Mouse (Mus musculus): Measurements from ENCODE around the gene Ildr2.
A peak's percentile ranks its signal among the peaks of the same experiment; 100 is the strongest.

The Ildr2 gene

DNA sequence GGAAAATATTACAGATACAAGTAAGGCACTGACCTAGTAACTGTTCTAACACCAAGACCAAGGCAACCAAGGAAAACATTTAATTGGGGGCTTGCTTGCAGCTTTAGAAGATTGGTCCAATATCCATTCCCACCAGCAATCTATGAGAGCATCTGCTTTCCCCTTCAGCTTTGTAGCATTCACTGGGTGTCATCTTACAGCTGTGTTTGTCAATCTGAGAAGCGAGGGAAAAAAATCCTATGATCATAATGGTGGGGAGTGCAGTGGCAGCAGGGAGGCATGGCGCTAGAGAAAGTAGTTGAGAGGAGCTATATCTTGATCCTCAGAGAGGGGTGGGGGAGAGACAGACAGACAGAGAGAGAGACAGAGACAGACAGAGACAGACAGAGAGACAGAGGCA, 88.1 kb downstream of the Ildr2 start:
- DNase-seq (ENCODE audit: low spot score): no peak

DNA sequence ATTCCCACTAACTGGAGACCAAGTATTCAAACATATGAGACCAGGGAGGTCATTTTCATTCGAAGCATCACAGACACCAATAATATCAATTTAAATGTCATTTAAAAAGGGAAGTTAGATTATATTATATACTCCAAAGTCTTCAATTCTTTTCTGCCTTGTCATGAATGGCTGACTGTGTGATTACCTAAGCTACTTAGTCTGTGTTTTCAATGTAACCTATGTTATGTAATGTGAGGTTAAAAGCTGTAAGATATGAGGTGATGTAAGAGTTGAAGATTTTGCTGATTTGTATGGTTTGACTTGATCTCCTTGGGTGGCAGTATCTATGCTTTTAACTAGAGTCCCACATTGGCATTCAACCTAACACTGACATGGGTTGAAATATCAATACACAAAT, 88.6 kb downstream of the Ildr2 start:
- no peak for DNase-seq (ENCODE audit: low spot score)

DNA sequence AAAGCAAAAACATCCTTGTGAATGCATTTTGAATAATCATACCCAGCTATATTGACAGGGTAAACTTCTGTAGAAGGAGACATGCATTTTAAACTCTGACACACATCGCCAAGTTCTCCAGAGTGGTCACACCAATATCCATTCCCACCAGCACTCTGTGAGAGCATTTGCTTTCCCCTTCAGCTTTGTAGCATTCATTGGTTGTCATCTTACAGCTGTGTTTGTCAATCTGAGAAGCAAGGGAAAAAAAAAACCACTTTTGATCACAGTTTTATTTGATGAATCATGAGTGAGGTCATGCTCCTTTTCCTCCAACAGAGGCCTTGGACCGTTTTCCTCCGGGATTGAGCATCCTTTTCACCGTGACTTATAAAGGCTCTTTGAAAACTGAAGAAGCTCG, 89.6 kb downstream of the Ildr2 start:
- DNase-seq (ENCODE audit: low spot score): no peak

DNA sequence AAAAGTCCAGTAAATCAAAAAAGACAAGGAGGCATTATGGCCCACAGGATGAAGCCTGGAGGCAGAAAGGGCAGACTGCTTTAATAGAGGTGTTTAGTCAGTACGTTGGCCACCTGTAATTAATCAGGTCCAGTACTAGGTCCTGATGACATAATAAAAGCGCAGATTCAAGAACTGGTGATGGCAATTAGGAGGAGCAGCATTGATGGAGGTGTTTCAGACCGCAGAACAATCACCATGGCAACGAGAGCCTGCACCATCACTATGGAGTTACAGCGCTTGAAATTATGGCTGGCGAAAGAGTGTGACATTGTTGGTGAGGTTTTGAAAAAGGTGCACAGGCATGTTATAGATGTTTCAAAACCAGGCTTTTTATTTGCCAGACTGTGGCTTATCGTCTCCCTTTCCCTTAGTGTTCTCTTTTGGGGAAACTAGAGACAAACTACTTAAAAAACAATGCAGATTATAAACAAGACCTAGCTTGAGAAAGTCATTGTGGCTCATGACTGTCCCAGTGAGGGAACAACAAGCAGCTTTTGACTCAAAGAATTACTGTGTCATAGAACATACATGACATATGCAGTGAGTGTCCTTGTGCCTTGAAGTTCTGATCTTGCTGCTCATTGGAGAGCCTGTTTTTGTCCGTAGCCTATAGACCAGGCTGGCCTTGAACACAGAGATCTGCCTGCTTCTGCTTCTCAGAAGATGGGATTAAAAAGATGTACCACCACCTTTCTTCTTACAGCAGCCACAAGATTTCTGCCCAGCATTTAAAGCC, 90.5 kb downstream of the Ildr2 start:
- DNase-seq (ENCODE audit: low spot score): peak; percentile 53

DNA sequence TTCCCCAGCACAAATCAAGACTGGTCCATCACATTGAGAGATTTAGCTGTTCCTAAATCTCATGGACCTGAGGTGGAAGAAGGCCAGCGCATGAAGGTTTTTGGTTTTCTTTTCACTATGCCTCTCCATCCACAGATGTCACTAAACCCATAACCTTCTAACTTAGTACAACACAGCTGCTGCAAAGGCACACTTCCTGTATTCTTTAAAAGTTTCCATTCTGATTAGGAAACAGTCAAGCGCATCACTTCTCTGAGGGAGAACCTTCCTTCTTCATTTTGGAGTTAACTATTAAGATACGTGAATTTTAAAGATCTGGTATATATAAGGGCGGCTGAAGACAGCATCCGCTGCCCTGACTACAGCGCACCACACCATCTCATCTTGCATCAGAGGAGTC, 91.7 kb downstream of the Ildr2 start:
- DNase-seq (ENCODE audit: low spot score): no peak

DNA sequence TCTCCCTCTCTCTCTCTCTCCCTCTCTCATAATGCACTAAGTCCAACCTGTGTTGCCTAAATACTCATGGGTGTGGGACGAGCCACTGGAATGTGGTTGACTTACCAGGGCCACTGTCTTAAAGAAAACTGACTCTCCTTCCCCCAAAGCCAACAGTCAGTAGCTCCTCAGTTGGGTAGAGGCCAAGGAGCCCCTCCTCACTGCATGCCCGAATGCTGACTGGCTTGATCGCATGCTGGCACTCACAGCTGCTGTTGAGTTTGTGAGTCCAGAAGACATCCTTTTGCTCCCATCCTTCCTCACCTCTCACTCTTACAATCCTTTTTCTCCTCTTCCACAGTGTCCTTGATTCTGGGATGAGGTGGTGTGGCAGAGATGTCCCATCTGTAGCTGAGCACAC, 93.0 kb downstream of the Ildr2 start:
- no peak for DNase-seq (ENCODE audit: low spot score)

DNA sequence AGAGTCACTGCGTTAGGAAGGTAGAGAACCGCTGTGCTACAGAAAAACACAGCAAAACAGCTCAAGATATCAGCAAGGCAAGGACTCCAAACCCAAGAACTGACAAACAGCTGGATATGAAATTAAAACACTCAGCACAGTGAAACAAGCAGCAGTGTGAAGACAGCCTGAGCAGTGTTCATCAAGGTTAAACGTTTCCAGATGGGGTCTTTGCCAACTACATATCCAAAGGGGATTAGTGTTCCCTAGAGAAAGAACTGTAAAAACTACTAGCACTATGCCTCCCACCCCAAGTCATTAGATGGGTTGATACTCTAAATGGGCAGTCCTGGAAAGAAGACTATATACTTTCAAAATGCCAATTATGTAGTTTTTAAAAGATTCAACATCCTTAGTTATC, 95.4 kb downstream of the Ildr2 start:
- DNase-seq (ENCODE audit: low spot score): peak; percentile 73

DNA sequence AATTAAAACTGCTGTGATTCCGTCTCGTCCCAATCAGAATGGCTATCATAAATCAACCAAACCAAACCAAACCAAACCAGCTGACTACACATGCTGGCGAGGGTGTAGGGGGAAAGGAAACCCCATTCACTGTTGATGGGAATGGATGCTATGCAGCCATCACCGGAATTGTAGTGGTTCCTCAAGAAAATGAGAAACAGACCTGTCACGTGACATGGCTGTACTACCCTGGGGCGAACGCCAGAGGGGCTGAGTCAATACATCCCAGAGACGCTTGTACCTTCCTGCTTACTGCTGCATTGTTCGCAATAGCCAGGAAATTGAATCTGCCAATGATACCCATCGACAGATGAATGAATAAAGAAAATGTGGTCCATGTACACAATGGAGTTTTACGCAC, 95.8 kb downstream of the Ildr2 start:
- DNase-seq (ENCODE audit: low spot score): peak; percentile 65

DNA sequence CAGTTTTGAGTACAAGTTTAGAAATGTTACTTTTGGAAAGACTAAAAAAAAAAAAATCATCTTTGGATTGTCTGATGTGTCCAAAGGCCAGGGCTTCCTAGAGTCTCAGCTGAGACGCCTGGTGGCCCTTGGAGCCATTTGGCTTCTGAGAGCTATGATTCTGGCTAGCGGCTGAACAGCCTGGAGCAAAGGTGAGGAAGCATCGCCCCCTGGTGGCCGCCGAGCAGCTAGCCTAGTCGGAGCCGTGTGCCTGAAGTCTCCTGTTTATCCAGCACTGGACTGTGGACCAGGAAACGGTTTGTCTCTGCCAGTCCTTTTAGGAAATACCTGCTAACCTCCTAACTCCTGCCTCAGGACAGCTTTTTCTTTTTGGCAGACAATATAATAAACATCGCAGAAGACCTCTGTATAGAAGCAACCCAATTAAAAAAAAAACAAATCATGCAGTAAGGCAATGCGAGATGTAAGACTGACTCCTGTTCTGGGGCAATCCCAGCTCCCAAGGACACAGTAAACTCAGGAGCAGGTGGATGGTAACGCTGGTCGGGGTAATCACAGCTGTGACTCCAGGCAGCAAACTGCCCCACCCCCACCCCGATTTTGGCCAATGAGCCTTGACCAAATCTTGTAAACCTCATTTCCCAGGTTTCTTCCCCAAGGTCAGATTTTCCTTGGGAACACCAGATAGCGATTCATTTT, 106.4 kb downstream of the Ildr2 start:
- peak; percentile 85 for DNase-seq (ENCODE audit: low spot score)

DNA sequence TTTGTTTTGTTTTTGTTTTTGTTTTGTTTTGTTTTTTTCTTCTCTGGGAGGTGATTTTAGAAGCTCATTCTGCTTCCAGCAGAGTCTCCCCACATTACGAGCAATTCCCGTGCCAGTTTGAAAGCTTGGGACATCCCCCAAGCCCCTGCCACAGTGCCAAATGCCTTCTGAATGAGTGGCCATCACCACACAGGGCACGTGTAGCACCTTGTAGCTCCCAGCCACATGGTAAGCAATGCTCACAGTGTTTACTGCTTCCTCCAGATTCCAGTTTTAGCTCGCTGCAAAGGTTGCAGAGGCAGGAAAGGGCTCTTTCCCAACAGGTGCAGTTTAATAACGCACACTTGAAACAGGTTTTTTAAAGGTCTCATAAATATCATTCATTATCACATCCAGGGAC, 107.0 kb downstream of the Ildr2 start:
- DNase-seq (ENCODE audit: low spot score): no peak

DNA sequence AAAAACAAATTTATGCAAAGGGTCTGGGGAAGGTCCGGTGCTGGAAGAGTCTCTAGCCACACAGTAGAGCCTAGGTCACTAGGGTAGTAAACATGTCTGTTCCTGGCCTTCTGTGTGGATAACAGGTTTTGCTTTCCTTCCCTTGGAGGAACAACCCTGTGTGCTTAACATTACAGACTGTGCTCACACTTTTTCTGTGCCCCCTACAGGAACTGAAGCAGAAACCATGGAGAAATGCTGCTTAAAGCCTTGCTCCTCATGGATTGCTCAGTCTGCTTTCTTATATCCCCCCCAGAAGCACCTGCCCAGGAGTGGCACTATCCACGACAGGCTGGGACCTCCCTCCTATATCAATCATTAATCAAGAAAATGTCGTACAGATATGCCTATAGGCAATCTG, 107.9 kb downstream of the Ildr2 start:
- no peak for DNase-seq (ENCODE audit: low spot score)

DNA sequence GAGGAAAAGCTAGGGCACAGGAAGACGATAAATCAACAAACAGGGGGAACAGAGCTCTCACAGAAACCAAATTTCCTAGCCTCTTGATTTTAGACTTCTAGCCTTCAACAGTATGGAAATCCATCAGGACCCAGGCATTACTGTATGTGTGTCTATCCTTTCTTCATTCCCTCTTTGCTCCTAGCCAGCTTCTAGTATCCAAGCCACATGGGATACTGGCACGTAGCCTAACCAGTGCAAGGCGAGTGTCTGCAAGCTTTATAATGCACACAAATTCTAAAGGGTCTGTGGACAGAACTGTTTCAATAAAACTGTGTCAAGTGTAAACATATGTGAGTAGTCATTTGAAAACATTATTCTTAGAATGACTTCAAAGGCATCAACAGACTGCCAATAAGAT, 108.7 kb downstream of the Ildr2 start:
- no peak for DNase-seq (ENCODE audit: low spot score)

DNA sequence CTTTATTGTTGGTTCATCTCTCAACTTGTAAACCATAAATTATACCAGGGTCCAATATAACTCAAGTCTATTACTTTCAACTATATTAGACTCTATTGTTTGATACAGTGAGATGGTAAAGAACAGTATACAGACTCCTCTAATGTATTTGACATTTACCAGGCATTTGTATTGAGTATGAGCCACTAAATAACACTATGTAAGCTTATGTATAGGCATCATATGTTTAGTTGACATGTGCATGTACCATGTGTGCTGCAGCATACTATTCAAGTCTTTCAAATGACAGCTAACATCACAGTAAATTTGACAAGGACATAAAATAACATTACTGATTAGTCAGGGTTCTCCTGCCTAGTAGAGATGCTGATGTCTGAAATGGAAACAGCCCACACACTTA, 109.2 kb downstream of the Ildr2 start:
- DNase-seq (ENCODE audit: low spot score): no peak

Measured in embryo, embryonic 10.5 days (tissue).